Mouse (Mus musculus): ENCODE results near the gene Plet1. TPM values are rescaled to one million over a fixed set of nuclear protein-coding genes. Genes with fewer than 3 reads are reported as not detected.
A peak's percentile ranks its signal among the peaks of the same experiment; 100 is the strongest.

Gene Plet1
- polyA plus RNA-seq, 1 experiment, result 0.58 TPM

GRCm38 (mm10) chr9:50533328-50533727, 39.0 kb downstream of the Plet1 start:
- no peak for DNase-seq (ENCODE audit: extremely low spot score in 1 of 2, low spot score in 1 of 2)

GRCm38 (mm10) chr9:50533791-50534190, 39.5 kb downstream of the Plet1 start:
- no peak for DNase-seq (ENCODE audit: extremely low spot score in 1 of 2, low spot score in 1 of 2)

GRCm38 (mm10) chr9:50535930-50536329, 41.6 kb downstream of the Plet1 start:
- no peak for DNase-seq (ENCODE audit: extremely low spot score in 1 of 2, low spot score in 1 of 2)

- DNase-seq (ENCODE audit: extremely low spot score in 1 of 2, low spot score in 1 of 2), result no peak
Measured at GRCm38 (mm10) chr9:50536603-50537135, 42.3 kb downstream of the Plet1 start.

- DNase-seq (ENCODE audit: extremely low spot score in 1 of 2, low spot score in 1 of 2), result no peak
Measured at GRCm38 (mm10) chr9:50537295-50537694, 43.0 kb downstream of the Plet1 start.

- no peak for DNase-seq (ENCODE audit: extremely low spot score in 1 of 2, low spot score in 1 of 2)
Measured at GRCm38 (mm10) chr9:50540170-50540569, 45.8 kb downstream of the Plet1 start.

- DNase-seq (ENCODE audit: extremely low spot score in 1 of 2, low spot score in 1 of 2), result no peak
Measured at GRCm38 (mm10) chr9:50542401-50542800, 48.1 kb downstream of the Plet1 start.

- DNase-seq (ENCODE audit: extremely low spot score in 1 of 2, low spot score in 1 of 2), result no peak
Measured at GRCm38 (mm10) chr9:50547859-50548478, 53.6 kb downstream of the Plet1 start.

GRCm38 (mm10) chr9:50548936-50549335, 54.6 kb downstream of the Plet1 start:
- DNase-seq (ENCODE audit: extremely low spot score in 1 of 2, low spot score in 1 of 2), result no peak

- no peak for DNase-seq (ENCODE audit: extremely low spot score in 1 of 2, low spot score in 1 of 2)
Measured at GRCm38 (mm10) chr9:50552206-50552605, 57.9 kb downstream of the Plet1 start.

GRCm38 (mm10) chr9:50553547-50553946, 59.2 kb downstream of the Plet1 start:
- no peak for DNase-seq (ENCODE audit: extremely low spot score in 1 of 2, low spot score in 1 of 2)

- peak; percentile 77 to 80 for DNase-seq (ENCODE audit: extremely low spot score in 1 of 2, low spot score in 1 of 2)
Measured at GRCm38 (mm10) chr9:50554241-50555093, 60.1 kb downstream of the Plet1 start, which contains the start of gene Il18. TSS of gene Il18 (plus strand) at chr9:50554827.

GRCm38 (mm10) chr9:50555094-50555446, 60.7 kb downstream of the Plet1 start, which contains the start of gene Bco2:
TSS of gene Bco2 (minus strand) at chr9:50555181.
- DNase-seq (ENCODE audit: extremely low spot score in 1 of 2, low spot score in 1 of 2), result no peak

Other genes with a start within 250 kb of the Plet1 start
- 37.9 and 78.2 TPM in 2 replicates for gene Rpl10-ps3, start 149.6 kb upstream of the Plet1 start, polyA plus RNA-seq (2012; rRNA removed)
- 73.9 and 76.7 TPM in 2 replicates for gene Pts, start 34.2 kb downstream of the Plet1 start, polyA plus RNA-seq (2012; rRNA removed)
- 55.8 and 70.2 TPM in 2 replicates for gene Il18, start 60.3 kb downstream of the Plet1 start, polyA plus RNA-seq (2012; rRNA removed)
- gene Bco2, start 60.7 kb downstream of the Plet1 start, polyA plus RNA-seq (2012; rRNA removed), result 4.0 and 4.3 TPM in 2 replicates
- not detected in 2 replicates for gene Tex12, start 66.8 kb downstream of the Plet1 start, polyA plus RNA-seq (2012; rRNA removed)
- gene Sdhd, start 109.3 kb downstream of the Plet1 start, polyA plus RNA-seq (2012; rRNA removed), result 150 and 156 TPM in 2 replicates
- 400 and 414 TPM in 2 replicates for gene Timm8b, start 109.4 kb downstream of the Plet1 start, polyA plus RNA-seq (2012; rRNA removed)
- gene Pih1d2, start 122.8 kb downstream of the Plet1 start, polyA plus RNA-seq (2012; rRNA removed), result 3.6 and 5.3 TPM in 2 replicates
- gene Nkapd1, start 122.9 kb downstream of the Plet1 start, polyA plus RNA-seq (2012; rRNA removed), result 14.0 and 15.0 TPM in 2 replicates
- 39.1 and 54.1 TPM in 2 replicates for gene Dlat, start 165.3 kb downstream of the Plet1 start, polyA plus RNA-seq (2012; rRNA removed)
- gene Dixdc1, start 245.0 kb downstream of the Plet1 start, polyA plus RNA-seq (2012; rRNA removed), result 35.7 and 41.8 TPM in 2 replicates